Mouse (Mus musculus) ES-E14 (cell line): Measurements from ENCODE around the gene Lzts3.
"Not testable (repeated sequence)": the region's sequence is repeated elsewhere in the genome, so short reads cannot be mapped to it uniquely, and the experiment has no call there.

Source experiments
- CHD2 ChIP-seq: IDR thresholded peaks from 2 replicates; pipeline ENCODE4 v1.6.1; 2014; ENCODE audit warnings: mild to moderate bottlenecking, low read depth, low read length, inconsistent platforms
- HCFC1 ChIP-seq: IDR thresholded peaks from 2 replicates; pipeline ENCODE4 v1.6.1; 2012; ENCODE audit warnings: low read length, inconsistent platforms, borderline replicate concordance; ENCODE audit not compliant: insufficient read depth
- MAFK ChIP-seq: IDR thresholded peaks from 2 replicates; pipeline ENCODE4 v1.6.1; 2014; ENCODE audit warnings: mild to moderate bottlenecking, low read depth, low read length, inconsistent platforms; ENCODE audit not compliant: insufficient read depth
- ZC3H11A ChIP-seq: IDR thresholded peaks from 2 replicates; pipeline ENCODE4 v1.6.1; 2012; ENCODE audit warnings: low read depth, mild to moderate bottlenecking, inconsistent platforms, low read length, borderline replicate concordance

GRCm38 (mm10) chr2:130649028-130649427 lies 6.4 kb upstream of the Lzts3 start:
- TF ChIP-seq MAFK, HCFC1, CHD2, ZC3H11A: not testable (repeated sequence)
